Mouse (Mus musculus) megakaryocyte, embryonic 14.5 days (primary cell): Measurements from ENCODE around the gene Rchy1. TPM values are rescaled to one million over a fixed set of nuclear protein-coding genes. Genes with fewer than 3 reads are reported as not detected.

ENCODE experiments used
- H3K27me3 ChIP-seq: replicated peaks from 2 replicates; pipeline ENCODE3; 2012; ENCODE audit warnings: inconsistent platforms
- H3K36me3 ChIP-seq: replicated peaks from 2 replicates; pipeline ENCODE3; 2012; ENCODE audit warnings: low read length, inconsistent platforms, mixed read lengths
- H3K4me1 ChIP-seq: 2 replicates; pipeline ENCODE4 v1.6.1; 2012; ENCODE audit warnings: inconsistent platforms
- H3K4me3 ChIP-seq: replicated peaks from 2 replicates; pipeline ENCODE3; 2012; ENCODE audit warnings: moderate library complexity, mild to moderate bottlenecking, inconsistent platforms
- H3K9me3 ChIP-seq: 2 replicates; pipeline ENCODE4 v1.6.1; 2012; ENCODE audit warnings: inconsistent platforms
- FLI1 ChIP-seq: IDR thresholded peaks from 2 replicates; pipeline ENCODE4 v1.6.1; 2012; ENCODE audit warnings: low read length, inconsistent platforms, mixed read lengths
- GATA1 ChIP-seq: IDR thresholded peaks from 3 replicates; pipeline ENCODE4 v1.6.1; 2012; ENCODE audit warnings: mixed read lengths, low read length, inconsistent platforms, borderline replicate concordance
- polyA plus RNA-seq: library from polyadenylated mRNA; stranded (reverse); fragments of >175 nt; gene quantifications from 2 replicates; pipeline ENCODE4 v1.2.3, GENCODE M21; 2012; ENCODE audit warnings: low replicate concordance; ENCODE audit not compliant: insufficient read depth

The Rchy1 gene
- polyA plus RNA-seq, 1 experiment, result 7.7 TPM

DNA sequence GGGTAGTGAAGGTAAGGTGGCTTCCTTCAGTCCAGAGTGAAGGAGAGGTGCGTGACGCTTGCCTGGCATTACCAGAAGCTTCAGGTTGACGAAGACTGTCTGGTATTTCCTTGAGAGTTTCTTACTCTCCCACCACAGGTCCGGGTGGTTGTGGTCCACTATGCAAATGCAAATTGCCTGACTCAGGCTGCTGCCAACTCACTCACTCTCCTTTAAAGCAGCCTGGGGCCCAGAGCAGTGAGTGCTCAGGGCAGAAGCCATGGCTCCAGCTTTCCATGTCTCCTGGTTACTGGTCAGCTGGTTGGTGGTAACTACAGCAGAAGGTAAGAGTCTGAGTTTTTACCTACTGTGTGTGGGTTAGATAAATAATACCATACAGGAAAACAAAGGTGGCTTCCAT is 24.4 kb upstream of the Rchy1 start, which contains the start of gene Odaph:
Gene Odaph (plus strand): TSS at position 240 of the 400 bp plus-strand sequence.
- Histone ChIP-seq H3K4me1 (peaks cover 6% of the 10 kb centered on the region; the same call in 1 of the 2 replicates), H3K36me3 (no peaks in the 10 kb centered on the region), H3K4me3 (no peak within 1 kb of the TSS), H3K9me3 (no peaks in the 10 kb centered on the region), H3K27me3 (peaks cover 2% of the 10 kb centered on the region)
- TF ChIP-seq GATA1 (no peak), FLI1 (no peak)

DNA sequence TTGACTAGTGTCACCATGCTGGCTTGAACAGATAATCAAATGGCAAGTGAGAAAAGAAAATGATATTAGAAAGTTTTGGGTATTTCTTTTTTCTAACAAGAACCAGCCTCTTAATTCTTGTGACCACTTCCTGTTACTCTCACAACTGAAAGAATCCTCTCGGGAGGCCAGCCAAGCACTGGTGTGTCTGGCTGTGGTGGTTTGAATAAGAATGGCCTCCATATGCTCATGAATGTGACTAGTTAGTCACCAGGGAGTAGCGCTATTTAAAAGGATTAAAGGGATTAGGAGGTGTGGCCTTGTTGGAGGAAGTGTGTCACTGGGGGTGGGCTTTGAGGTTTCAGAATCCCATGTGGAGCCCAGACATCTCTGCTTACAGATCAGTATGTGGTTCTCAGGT is 22.9 kb upstream of the Rchy1 start:
- H3K9me3 ChIP-seq, result no peaks in the 10 kb centered on the region
- H3K36me3 ChIP-seq, result no peaks in the 10 kb centered on the region
- TF ChIP-seq GATA1 (no peak), FLI1 (no peak)
- peaks cover 2% of the 10 kb centered on the region for H3K27me3 ChIP-seq
- no peaks in the 10 kb centered on the region for H3K4me1 ChIP-seq
- no peak overlapping the region for H3K4me3 ChIP-seq

DNA sequence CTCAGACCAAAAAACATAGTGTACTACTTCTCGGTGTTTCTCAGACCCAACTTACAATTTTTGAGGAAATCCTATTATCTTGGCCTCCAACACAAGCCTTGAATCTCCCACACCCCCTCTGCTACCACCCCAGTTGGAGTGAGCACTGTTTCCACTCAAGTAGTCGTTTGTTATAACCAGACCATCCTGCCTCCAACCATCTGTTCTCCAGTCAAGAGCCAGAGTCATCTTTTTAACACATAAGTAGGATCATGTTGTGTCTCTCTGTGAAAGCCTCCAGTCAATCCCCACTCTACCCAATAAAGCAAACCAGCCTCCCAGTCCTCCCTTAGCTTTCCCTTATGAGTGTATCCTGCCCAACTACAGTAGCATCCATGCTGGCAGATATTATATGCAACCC is 20.6 kb upstream of the Rchy1 start:
- H3K4me1 ChIP-seq, result peaks cover 5% of the 10 kb centered on the region; the same call in 1 of the 2 replicates
- no peaks in the 10 kb centered on the region for H3K9me3 ChIP-seq
- H3K4me3 ChIP-seq, result no peak overlapping the region
- no peak for TF ChIP-seq FLI1
- no peak for TF ChIP-seq GATA1
- H3K36me3 ChIP-seq, result no peaks in the 10 kb centered on the region
- H3K27me3 ChIP-seq, result peaks cover 3% of the 10 kb centered on the region

- no peak for TF ChIP-seq GATA1
- no peak for TF ChIP-seq FLI1
- Histone ChIP-seq H3K27me3 (peaks cover 3% of the 10 kb centered on the region), H3K9me3 (no peaks in the 10 kb centered on the region), H3K36me3 (no peaks in the 10 kb centered on the region), H3K4me1 (peaks cover 12% of the 10 kb centered on the region), H3K4me3 (no peak overlapping the region)
Observed at GRCm38 (mm10) chr5:91981176-91981840, 18.4 kb upstream of the Rchy1 start.

DNA sequence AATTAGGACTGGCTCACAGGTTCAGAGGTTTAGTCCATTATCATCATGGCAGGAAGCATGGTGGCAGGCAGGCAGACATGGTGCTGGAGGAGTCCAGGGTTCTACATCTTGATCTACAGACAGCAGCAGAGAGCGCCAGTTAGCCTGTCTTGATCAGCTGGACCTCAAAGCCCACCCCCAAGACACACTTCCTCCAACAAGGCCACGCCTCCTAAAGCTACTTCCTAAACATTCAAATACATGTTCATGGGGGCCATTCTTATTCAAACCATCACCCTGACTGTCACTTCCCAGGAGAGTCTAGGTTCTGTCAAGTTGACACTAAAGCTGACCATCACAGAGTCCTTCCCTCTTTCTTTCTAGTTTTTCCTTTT is 14.5 kb upstream of the Rchy1 start:
- Histone ChIP-seq H3K9me3 (peaks cover 4% of the 10 kb centered on the region; the same call in 1 of the 2 replicates), H3K36me3 (peaks cover 1% of the 10 kb centered on the region), H3K4me1 (peaks cover 18% of the 10 kb centered on the region)

GRCm38 (mm10) chr5:91976566-91977396 is 13.9 kb upstream of the Rchy1 start:
- peaks cover 4% of the 10 kb centered on the region; the same call in 1 of the 2 replicates for H3K9me3 ChIP-seq
- TF ChIP-seq GATA1 (no peak), FLI1 (no peak)
- H3K36me3 ChIP-seq, result peaks cover 5% of the 10 kb centered on the region
- peaks cover 18% of the 10 kb centered on the region for H3K4me1 ChIP-seq
- peaks cover 3% of the 10 kb centered on the region for H3K27me3 ChIP-seq
- H3K4me3 ChIP-seq, result no peak overlapping the region

More for the DNA sequence above, 14.5 kb upstream of the Rchy1 start:
- Histone ChIP-seq H3K4me3 (no peak overlapping the region), H3K27me3 (peaks cover 3% of the 10 kb centered on the region)
- no peak for TF ChIP-seq FLI1
- TF ChIP-seq GATA1, result no peak

DNA sequence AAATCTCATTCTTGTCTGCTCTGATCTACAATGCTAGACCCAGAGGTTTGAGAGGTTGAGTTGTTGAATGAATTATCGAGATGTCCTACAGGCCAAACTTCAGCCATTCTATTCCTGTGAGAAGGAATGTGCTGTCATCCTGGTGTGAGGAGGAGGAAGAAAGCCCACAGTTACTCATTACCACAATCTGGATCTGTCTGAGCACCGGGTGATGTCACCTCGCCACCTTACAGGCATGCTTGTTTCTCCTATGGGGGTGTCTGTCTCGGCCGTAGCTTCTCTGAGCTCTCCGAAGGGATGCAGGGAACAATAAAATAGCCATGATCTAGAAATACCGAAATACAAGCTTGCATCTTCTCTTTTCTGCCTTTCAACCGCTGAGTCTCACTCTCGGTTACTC is 12.9 kb upstream of the Rchy1 start:
- H3K36me3 ChIP-seq, result peaks cover 12% of the 10 kb centered on the region
- TF ChIP-seq FLI1, result no peak
- TF ChIP-seq GATA1, result no peak
- no peak overlapping the region for H3K4me3 ChIP-seq
- H3K27me3 ChIP-seq, result peaks cover 3% of the 10 kb centered on the region
- H3K9me3 ChIP-seq, result peaks cover 4% of the 10 kb centered on the region; the same call in 1 of the 2 replicates
- H3K4me1 ChIP-seq, result peaks cover 18% of the 10 kb centered on the region

DNA sequence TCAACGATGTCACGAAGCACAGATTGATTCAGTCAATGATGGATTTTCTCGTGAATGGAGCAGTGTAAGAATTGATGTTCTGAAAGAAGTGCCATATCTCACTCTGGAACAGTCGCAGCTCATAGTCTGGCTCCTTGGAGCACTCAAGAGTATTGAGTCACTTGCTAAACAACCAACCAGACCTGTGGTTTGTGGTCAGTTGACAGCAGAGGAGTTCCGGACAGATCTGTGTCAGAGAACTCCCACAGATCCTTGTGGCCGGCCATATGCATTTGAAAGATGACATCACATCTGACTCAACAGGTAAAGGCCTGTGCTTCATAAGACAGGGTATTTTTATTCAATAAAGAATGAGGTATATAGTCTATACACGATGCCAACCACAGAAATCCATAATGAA is 11.1 kb upstream of the Rchy1 start:
- TF ChIP-seq FLI1 (no peak), GATA1 (no peak)
- Histone ChIP-seq H3K27me3 (peaks cover 2% of the 10 kb centered on the region), H3K9me3 (peaks cover 4% of the 10 kb centered on the region; the same call in 1 of the 2 replicates), H3K4me3 (no peak overlapping the region), H3K4me1 (peaks cover 21% of the 10 kb centered on the region), H3K36me3 (peaks cover 25% of the 10 kb centered on the region)

DNA sequence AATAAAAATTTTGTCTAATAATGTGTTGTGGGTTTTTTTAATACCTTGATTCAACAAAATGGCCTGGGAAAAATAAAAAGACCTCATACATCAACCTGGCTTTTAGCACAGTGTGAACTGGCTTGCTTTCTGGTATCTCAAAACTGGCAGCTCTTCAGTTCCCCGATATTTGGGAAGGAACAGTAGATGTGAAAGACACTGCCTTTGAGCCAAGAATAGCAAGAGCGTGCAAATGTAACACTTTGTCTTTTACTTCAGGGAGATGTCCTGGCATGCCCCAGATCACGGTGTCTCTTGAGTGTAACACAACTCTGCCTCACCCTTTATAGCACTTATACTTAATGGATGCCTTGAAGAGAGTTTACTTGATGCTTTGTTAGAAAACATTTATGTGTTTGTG is 9.2 kb upstream of the Rchy1 start:
- Histone ChIP-seq H3K27me3 (no peaks in the 10 kb centered on the region), H3K4me1 (peaks cover 17% of the 10 kb centered on the region), H3K9me3 (peaks cover 4% of the 10 kb centered on the region; the same call in 1 of the 2 replicates), H3K36me3 (peaks cover 41% of the 10 kb centered on the region), H3K4me3 (no peak overlapping the region)
- no peak for TF ChIP-seq FLI1
- no peak for TF ChIP-seq GATA1

DNA sequence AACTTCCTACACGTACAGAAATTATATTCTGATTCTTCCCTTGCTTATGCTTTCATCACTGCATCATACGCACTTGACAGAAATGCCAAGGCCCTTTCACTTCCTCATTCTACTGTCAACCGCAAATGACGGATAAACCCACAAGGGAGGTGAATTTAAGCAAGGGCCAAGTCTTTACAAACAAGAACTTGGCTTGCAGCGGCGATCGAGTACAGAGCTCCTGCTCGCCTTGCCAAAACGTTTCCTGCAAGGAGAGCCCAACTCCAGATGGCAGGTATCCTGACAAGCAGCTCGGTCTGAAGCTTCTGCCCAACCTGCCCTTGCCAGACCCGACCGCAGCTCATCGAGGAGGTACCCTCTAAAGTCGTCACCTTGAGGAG is 619 bp downstream of the Rchy1 start:
- Histone ChIP-seq H3K9me3 (no peaks in the 10 kb centered on the region), H3K4me3 (peak overlapping the region; percentile 99), H3K4me1 (peaks cover 46% of the 10 kb centered on the region), H3K36me3 (peaks cover 38% of the 10 kb centered on the region), H3K27me3 (no peaks in the 10 kb centered on the region)
- TF ChIP-seq GATA1 (no peak), FLI1 (no peak)
